In genomic region chr7:73622468-73622867, GRCm38 (mm10) we compare ENCODE assay signal across 15 mouse cellular contexts.
DNase-seq lines count a peak whose midpoint lies in the region; ATAC-seq and TF ChIP-seq lines count a peak whose summit lies in the region.
"Had no signal": no experiment of that assay in that cellular context is flagged by ENCODE, and none has a peak within 500 bp of the region (broad histone marks: within the 10 kb centered on the region; RNA-seq: fewer than 3 reads in every experiment).

No protein-coding gene starts in this region.

- TF ChIP-seq CTCF in kidney, adult 2 months (conservative IDR thresholded peaks at IDR 0.05; ENCODE audit: insufficient read depth, insufficient read length, low read depth, low read length): no peak

- H3K4me3 ChIP-seq in kidney, adult 2 months (ENCODE audit: insufficient read depth, low read depth, low read length): no peak overlapping the region
- peak overlapping the region in 1 of 2 experiments; percentile 57; a peak in 2 of 4 replicates for H3K4me3 ChIP-seq in ES-E14 (ENCODE audit: insufficient read depth in 1 of 2, low read depth in 1 of 2, low read length in 2 of 2, poor library complexity in 1 of 2, severe bottlenecking in 1 of 2)
- no peak overlapping the region for H3K4me3 ChIP-seq in kidney, embryonic 16.5 days (ENCODE audit: low read length)
- H3K4me3 ChIP-seq: heart, embryonic 15.5 days; liver, embryonic 15.5 days; megakaryocyte, embryonic 14.5 days had no signal

- TF ChIP-seq POLR2A in kidney, adult 2 months (IDR thresholded peaks at IDR 0.05; ENCODE audit: low read depth, low read length): no peak

- H3K36me3 ChIP-seq in kidney, adult 2 months (ENCODE audit: control insufficient read depth, insufficient read depth, low read length): no peaks in the 10 kb centered on the region; the same call in 1 of the 2 replicates
- H3K36me3 ChIP-seq in ES-E14 (ENCODE audit: control insufficient read depth, insufficient read depth, low read length, poor library complexity, severe bottlenecking): no peaks in the 10 kb centered on the region
- H3K36me3 ChIP-seq in kidney, embryonic 16.5 days (ENCODE audit: insufficient read depth, low read length): no peaks in the 10 kb centered on the region
- H3K36me3 ChIP-seq: heart, embryonic 15.5 days; liver, embryonic 15.5 days had no signal

- in situ Hi-C loops in ES-E14 (cut with MboI; ENCODE audit: low sequenced_read_pairs in 2 of 2, unreplicated experiment in 2 of 2): no loop called here

- H3K4me1 ChIP-seq in kidney, adult 2 months (ENCODE audit: control insufficient read depth, insufficient read depth, low read length): peaks cover 13% of the 10 kb centered on the region
- H3K4me1 ChIP-seq in ES-E14 (ENCODE audit: control insufficient read depth in 2 of 2, insufficient read depth in 2 of 2, low read length in 2 of 2, poor library complexity in 1 of 2): peaks cover 0 to 17% of the 10 kb centered on the region in 2 experiments; a peak in 2 of 4 replicates
- H3K4me1 ChIP-seq in kidney, embryonic 16.5 days (ENCODE audit: insufficient read depth, low read length): peaks cover 17% of the 10 kb centered on the region

- WGBS in kidney, adult 2 months: 67% methylated on average over 2 of the region's 2 CpGs
- WGBS in kidney, embryonic 16.5 days: 65% methylated on average over 2 of the region's 2 CpGs

- DNase-seq in CD4-positive, CD25-positive, alpha-beta regulatory T cell, adult 2 months (ENCODE audit: low read depth, low spot score): peak; percentile 46
- peak; percentile 37 for DNase-seq in kidney, adult 2 months
- no peak for DNase-seq in kidney, postnatal 4 days
- no peak for DNase-seq in ES-E14 (ENCODE audit: low read depth, low spot score)
- DNase-seq in layer of hippocampus, postnatal 25 days (ENCODE audit: extremely low spot score in 1 of 2, low spot score in 1 of 2): no peak
- DNase-seq in urinary bladder, adult 18-20 months (ENCODE audit: low spot score in 2 of 2): no peak
- DNase-seq: cerebellum, postnatal 25 days; lung, postnatal 14 days; thymus, postnatal 4 days had no signal

- H3K27ac ChIP-seq in kidney, adult 2 months (ENCODE audit: insufficient read depth, low read depth, low read length): 0 out of 2 replicates have a peak overlapping the region, but pooled peaks have one; percentile 10
- peak overlapping the region; percentile 80 for H3K27ac ChIP-seq in ES-E14 (ENCODE audit: insufficient read depth, low read depth, low read length, poor library complexity, severe bottlenecking)
- H3K27ac ChIP-seq in kidney, embryonic 16.5 days (ENCODE audit: low read length): peak overlapping the region; percentile 32; the same call in 1 of the 2 replicates
- H3K27ac ChIP-seq: heart, embryonic 15.5 days; liver, embryonic 15.5 days had no signal

- H3K27me3 ChIP-seq in kidney, adult 2 months (replicated peaks; ENCODE audit: control insufficient read depth, insufficient read depth, low read length): no peaks in the 10 kb centered on the region
- no peaks in the 10 kb centered on the region for H3K27me3 ChIP-seq in kidney, embryonic 16.5 days (ENCODE audit: insufficient read depth, low read length)
- H3K27me3 ChIP-seq: heart, embryonic 15.5 days; liver, embryonic 15.5 days; megakaryocyte, embryonic 14.5 days had no signal

- no peaks in the 10 kb centered on the region for H3K9me3 ChIP-seq in ES-E14 (ENCODE audit: control insufficient read depth, insufficient read depth, low read depth, low read length)
- H3K9me3 ChIP-seq in kidney, embryonic 16.5 days (ENCODE audit: low read length): peaks cover 2% of the 10 kb centered on the region; the same call in 1 of the 2 replicates
- H3K9me3 ChIP-seq: heart, embryonic 15.5 days; liver, embryonic 15.5 days; megakaryocyte, embryonic 14.5 days had no signal

- no peak overlapping the region; the same call in 1 of the 2 replicates for H3K4me2 ChIP-seq in kidney, embryonic 16.5 days (replicated peaks; ENCODE audit: low read depth, low read length)
- H3K4me2 ChIP-seq: heart, embryonic 15.5 days; liver, embryonic 15.5 days had no signal

- no peak for ATAC-seq in CD4-positive, CD25-positive, alpha-beta regulatory T cell, adult 4 months
- ATAC-seq in kidney, embryonic 16.5 days (ENCODE audit: low FRiP score, low TSS enrichment): no peak
- ATAC-seq: midbrain, embryonic 16.5 days had no signal

- H3K9ac ChIP-seq in ES-E14 (ENCODE audit: insufficient read depth, low read depth, low read length, poor library complexity, severe bottlenecking): peak overlapping the region; percentile 69; the same call in 1 of the 2 replicates
- no peak overlapping the region for H3K9ac ChIP-seq in kidney, embryonic 16.5 days (replicated peaks; ENCODE audit: low read length)
- H3K9ac ChIP-seq: heart, embryonic 15.5 days; liver, embryonic 15.5 days had no signal

TF ChIP-seq in ES-E14, 5 proteins besides CTCF, POLR2A, EP300 and RAD21:
- TF ChIP-seq MAFK (IDR thresholded peaks at IDR 0.05; ENCODE audit: insufficient read depth, low read depth, low read length) (no peak), CHD2 (IDR thresholded peaks at IDR 0.05; ENCODE audit: low read depth, low read length) (no peak), HCFC1 (IDR thresholded peaks at IDR 0.05; ENCODE audit: borderline replicate concordance, insufficient read depth, low read length) (no peak), ZC3H11A (IDR thresholded peaks at IDR 0.05; ENCODE audit: borderline replicate concordance, low read depth, low read length) (no peak), ZNF384 (IDR thresholded peaks at IDR 0.05; ENCODE audit: low read depth, low read length) (no peak)

Comparison
In these comparisons a context has a peak if more than half of its experiments do, and no peak if none do; other contexts are left out.
1. DNase-seq: peak in CD4-positive, CD25-positive, alpha-beta regulatory T cell, adult 2 months (single experiment) and kidney, adult 2 months (single experiment); none in kidney, postnatal 4 days (0 of 2), ES-E14 (single experiment), layer of hippocampus, postnatal 25 days (0 of 2) and urinary bladder, adult 18-20 months (0 of 2).
2. H3K27ac ChIP-seq: peak in every context shown above with its lines; median percentile 80 in ES-E14; 32 in kidney, embryonic 16.5 days; 10 in kidney, adult 2 months.